Mouse (Mus musculus): ENCODE measurements around the gene Gm26727. TPM values are rescaled to one million over a fixed set of nuclear protein-coding genes. Genes with fewer than 3 reads are reported as not detected.
"Not testable (repeated sequence)": the region's sequence is repeated elsewhere in the genome, so short reads cannot be mapped to it uniquely, and the experiment has no call there.

Gm26727 gene
- not detected for total RNA-seq (2021)
- long read RNA-seq, experiment 1: 0 reads
- long read RNA-seq, experiment 2: 0 reads

- no peak for DNase-seq (ENCODE audit: low spot score)
Observed at GRCm38 (mm10) chr2:67433081-67433480, at the start of gene Gm26727. Gene Gm26727 (minus strand): TSS chr2:67433181.

- peak; percentile 86 for DNase-seq (ENCODE audit: low spot score)
Observed at GRCm38 (mm10) chr2:67481051-67481450, 48.1 kb upstream of the Gm26727 start.

GRCm38 (mm10) chr2:67477753-67478152 is 44.8 kb upstream of the Gm26727 start:
- DNase-seq (ENCODE audit: low spot score): peak; percentile 55

DNA sequence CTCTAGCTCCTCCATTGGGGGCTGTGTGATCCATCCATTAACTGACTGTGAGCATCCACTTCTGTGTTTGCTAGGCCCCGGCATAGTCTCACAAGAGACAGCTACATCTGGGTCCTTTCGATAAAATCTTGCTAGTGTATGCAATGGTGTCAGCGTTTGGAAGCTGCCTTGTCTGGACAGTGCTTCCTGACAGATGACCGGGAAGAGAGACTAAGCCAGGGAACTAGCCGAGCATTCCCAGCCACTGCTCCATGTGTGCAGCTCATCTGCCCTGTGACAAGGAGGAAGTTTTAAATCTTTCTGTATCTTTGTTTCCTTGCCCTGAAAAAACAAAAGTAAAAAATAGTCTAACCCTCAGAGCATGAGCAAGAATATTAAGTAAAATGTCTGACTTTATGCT is 37.0 kb upstream of the Gm26727 start:
- DNase-seq (ENCODE audit: low spot score): not testable (repeated sequence)

DNA sequence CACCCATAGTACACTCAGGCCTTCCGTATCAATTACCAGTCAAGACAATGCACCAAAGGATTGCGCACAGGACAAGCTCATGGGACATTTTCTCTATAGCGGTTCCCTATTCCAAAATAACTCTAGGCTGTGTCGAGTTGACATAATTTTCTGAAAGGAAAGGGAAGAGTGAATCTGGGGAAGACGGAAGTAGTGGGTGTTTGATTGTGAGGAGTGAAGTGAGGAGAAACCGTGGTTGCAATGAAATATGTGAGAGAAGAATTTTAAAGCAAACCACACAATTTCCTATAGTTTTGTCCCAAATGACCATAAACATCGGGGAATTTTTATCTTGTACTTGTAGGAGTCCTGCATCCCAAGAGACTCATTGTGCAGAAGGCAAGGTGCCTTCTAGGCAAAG is 34.1 kb upstream of the Gm26727 start:
- DNase-seq (ENCODE audit: low spot score): no peak

- no peak for DNase-seq (ENCODE audit: low spot score)
Observed at GRCm38 (mm10) chr2:67460857-67461256, 27.9 kb upstream of the Gm26727 start.

- peak; percentile 58 for DNase-seq (ENCODE audit: low spot score)
Observed at GRCm38 (mm10) chr2:67447206-67447605, 14.2 kb upstream of the Gm26727 start.

- peak; percentile 30 for DNase-seq (ENCODE audit: low spot score)
Observed at GRCm38 (mm10) chr2:67446772-67447171, 13.8 kb upstream of the Gm26727 start.

DNA sequence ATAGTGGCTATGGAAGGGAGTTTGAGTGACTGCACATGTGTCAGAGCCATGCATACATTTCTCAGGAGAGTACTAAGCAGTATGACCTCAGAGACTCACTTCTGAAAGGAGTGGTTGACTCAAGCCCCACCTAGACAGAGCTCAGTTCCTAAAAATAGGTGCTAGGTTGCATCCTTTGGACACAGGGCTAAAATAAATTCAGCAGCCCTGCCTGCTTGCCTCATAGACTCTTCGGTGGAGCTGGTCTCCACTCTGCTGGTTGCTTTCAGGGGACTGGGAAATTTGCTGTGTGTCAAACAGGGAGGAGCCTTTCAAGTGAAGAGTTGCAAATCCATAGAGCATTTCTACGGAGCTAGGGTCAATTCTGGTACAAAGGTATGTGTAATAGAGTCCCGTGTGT is 12.8 kb upstream of the Gm26727 start, which contains the start of gene Xirp2:
Gene Xirp2, plus strand, starts transcription at position 223 of the 400 bp plus-strand sequence.
- DNase-seq (ENCODE audit: low spot score): peak; percentile 77

DNA sequence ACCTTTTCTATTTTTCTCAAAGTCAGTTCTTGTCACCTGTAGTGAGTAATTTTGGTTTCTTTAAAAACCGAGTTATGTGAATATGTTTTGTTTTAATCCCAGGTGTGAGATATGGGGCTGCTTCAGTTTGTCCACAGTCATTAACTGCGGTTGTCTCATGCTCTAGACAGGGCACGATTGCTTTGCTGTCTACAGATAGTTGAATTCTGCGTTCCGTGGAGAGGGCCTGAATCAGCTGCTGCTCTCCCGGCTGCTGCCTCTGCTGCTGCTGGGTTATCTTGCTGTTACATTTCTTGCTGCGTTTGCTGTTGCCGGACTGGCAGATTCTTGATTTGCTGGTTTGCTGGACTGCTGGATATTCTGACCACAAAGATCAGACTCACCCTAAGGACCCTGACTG is 5.3 kb upstream of the Gm26727 start:
- no peak for DNase-seq (ENCODE audit: low spot score)

DNA sequence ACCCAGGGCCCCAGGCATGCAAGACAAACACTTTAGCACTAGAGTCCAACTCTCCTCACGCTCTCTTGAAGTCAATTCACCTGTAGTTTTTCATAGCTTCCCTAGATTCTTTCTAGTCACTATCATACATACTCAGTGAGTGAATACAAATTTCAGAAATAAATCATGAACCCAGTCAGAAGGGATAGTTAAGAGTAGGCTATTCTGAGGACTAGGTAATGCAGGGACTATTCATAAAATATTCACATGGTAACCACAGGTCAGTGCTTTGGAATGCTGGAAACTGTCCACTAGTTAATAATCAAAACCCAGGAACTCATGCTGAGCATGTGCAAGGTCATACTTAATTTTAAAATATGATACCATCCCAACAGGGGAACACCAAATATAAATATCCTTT is 10.2 kb downstream of the Gm26727 start:
- DNase-seq (ENCODE audit: low spot score): no peak

DNA sequence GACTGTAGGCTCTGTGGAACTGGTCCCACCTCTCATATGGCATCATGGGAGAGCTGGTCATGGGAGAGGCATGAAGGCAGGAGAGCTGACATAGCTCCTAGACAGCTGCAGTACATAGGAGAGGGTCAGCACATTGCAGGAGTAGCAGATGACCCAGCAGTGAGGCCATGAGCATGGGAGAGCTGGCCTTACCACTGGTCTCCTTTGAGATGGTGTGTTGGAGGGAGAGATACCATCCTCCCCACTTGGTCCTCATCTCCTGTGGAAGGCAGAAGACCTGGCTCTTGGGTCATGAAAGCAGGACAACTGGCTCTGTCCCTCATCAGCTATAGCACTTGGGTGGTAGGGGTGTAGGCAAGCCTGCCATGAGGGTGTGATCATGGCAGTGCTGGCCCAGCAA is 12.1 kb downstream of the Gm26727 start:
- no peak for DNase-seq (ENCODE audit: low spot score)

GRCm38 (mm10) chr2:67413425-67413824 is 19.6 kb downstream of the Gm26727 start, which contains the start of gene Gm21830:
Gene Gm21830 (plus strand): TSS chr2:67413725.
- DNase-seq (ENCODE audit: low spot score): not testable (repeated sequence)

Other genes starting within 250 kb of the Gm26727 start
- not detected for gene Gm21830, start 19.5 kb downstream of the Gm26727 start, total RNA-seq (2021)
- gene Xirp2, start 12.8 kb upstream of the Gm26727 start, total RNA-seq (2021): 1,000 to 10,000 TPM; 1,079 to 1,082 TPM
- 1 to 10 TPM; 3.6 to 4.3 TPM for gene B3galt1, start 132.7 kb upstream of the Gm26727 start, total RNA-seq (2021)

Measured in gastrocnemius, adult 18-20 months (tissue).